Mouse (Mus musculus): ENCODE measurements at regions not wholly inside any gene's neighbourhood (a gene's known extent, or its start where the extent isn't known, plus 50 kb on each side); places are given as distances from the start of the nearest gene placed in this dataset.

- H3K4me2 ChIP-seq = no peak overlapping the region
- no peak for ATAC-seq
Observed at GRCm38 (mm10) chr8:31314692-31315358, 2113.7 kb upstream of the 5930422O12Rik start.

DNA sequence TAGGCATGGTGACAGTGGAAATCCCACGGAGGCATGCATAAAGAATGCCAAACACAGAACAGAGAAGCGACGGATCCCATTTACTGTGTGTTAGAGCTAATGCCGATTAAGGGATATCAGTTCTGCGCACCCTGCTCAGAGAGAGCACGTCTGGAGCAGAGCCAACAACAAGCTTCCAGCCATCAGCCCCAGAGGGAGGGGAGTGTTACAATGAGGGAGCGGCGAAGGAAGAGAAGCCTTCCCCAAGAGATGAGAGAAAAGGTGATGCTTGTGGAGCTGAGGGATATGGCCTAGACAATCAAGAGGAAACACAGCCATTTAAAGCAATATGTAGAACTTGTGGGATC lies 2113.2 kb upstream of the 5930422O12Rik start:
- ATAC-seq = no peak
- WGBS = 41% methylated on average over 8 of the region's 8 CpGs
- no peak overlapping the region for H3K4me2 ChIP-seq
- no peak overlapping the region for H3K9ac ChIP-seq
- H3K4me1 ChIP-seq = peaks cover 4% of the 10 kb centered on the region
- H3K4me3 ChIP-seq = no peak overlapping the region
- H3K27ac ChIP-seq = no peak overlapping the region
- no peaks in the 10 kb centered on the region for H3K9me3 ChIP-seq (replicated peaks)
- no peaks in the 10 kb centered on the region for H3K27me3 ChIP-seq
- H3K36me3 ChIP-seq (ENCODE audit: poor library complexity, severe bottlenecking) = no peaks in the 10 kb centered on the region

More at GRCm38 (mm10) chr8:31314692-31315358, 2113.7 kb upstream of the 5930422O12Rik start:
- 45% methylated on average over 5 of the region's 5 CpGs for WGBS
- no peaks in the 10 kb centered on the region for H3K27me3 ChIP-seq
- H3K4me3 ChIP-seq = no peak overlapping the region
- no peaks in the 10 kb centered on the region for H3K9me3 ChIP-seq (replicated peaks)
- H3K27ac ChIP-seq = no peak overlapping the region
- H3K9ac ChIP-seq = no peak overlapping the region
- H3K36me3 ChIP-seq (ENCODE audit: poor library complexity, severe bottlenecking) = no peaks in the 10 kb centered on the region
- H3K4me1 ChIP-seq = peaks cover 4% of the 10 kb centered on the region

GRCm38 (mm10) chr8:31333545-31334297 lies 2094.8 kb upstream of the 5930422O12Rik start:
- Histone ChIP-seq H3K4me2 (no peak overlapping the region), H3K9ac (no peak overlapping the region), H3K36me3 (ENCODE audit: poor library complexity, severe bottlenecking) (no peaks in the 10 kb centered on the region), H3K27me3 (no peaks in the 10 kb centered on the region), H3K4me3 (no peak overlapping the region), H3K4me1 (no peaks in the 10 kb centered on the region), H3K9me3 (replicated peaks) (no peaks in the 10 kb centered on the region), H3K27ac (no peak overlapping the region)
- ATAC-seq = no peak; the same call in 1 of the 2 replicates
- WGBS = 91% methylated on average over 7 of the region's 7 CpGs

GRCm38 (mm10) chr8:31348504-31348903 lies 2080.0 kb upstream of the 5930422O12Rik start:
- Histone ChIP-seq H3K4me1 (no peaks in the 10 kb centered on the region), H3K36me3 (ENCODE audit: poor library complexity, severe bottlenecking) (no peaks in the 10 kb centered on the region), H3K27me3 (no peaks in the 10 kb centered on the region), H3K4me2 (no peak overlapping the region), H3K4me3 (no peak overlapping the region), H3K9me3 (replicated peaks) (no peaks in the 10 kb centered on the region), H3K9ac (no peak overlapping the region), H3K27ac (no peak overlapping the region)
- ATAC-seq = no peak
- WGBS = 86% methylated on average over 4 of the region's 4 CpGs

GRCm38 (mm10) chr8:31369636-31370035 lies 2058.9 kb upstream of the 5930422O12Rik start:
- no peak for ATAC-seq

GRCm38 (mm10) chr8:31370137-31371010 lies 2058.1 kb upstream of the 5930422O12Rik start:
- Histone ChIP-seq H3K4me1 (peaks cover 12% of the 10 kb centered on the region), H3K4me3 (no peak overlapping the region), H3K27ac (no peak overlapping the region), H3K36me3 (ENCODE audit: poor library complexity, severe bottlenecking) (no peaks in the 10 kb centered on the region), H3K9me3 (replicated peaks) (no peaks in the 10 kb centered on the region), H3K4me2 (no peak overlapping the region), H3K9ac (no peak overlapping the region), H3K27me3 (no peaks in the 10 kb centered on the region)
- 40% methylated on average over 3 of the region's 3 CpGs for WGBS
- ATAC-seq = peak; percentile 45; the same call in 1 of the 2 replicates

More at GRCm38 (mm10) chr8:31369636-31370035, 2058.9 kb upstream of the 5930422O12Rik start:
- H3K36me3 ChIP-seq (ENCODE audit: poor library complexity, severe bottlenecking) = no peaks in the 10 kb centered on the region
- no peak overlapping the region for H3K9ac ChIP-seq
- 26% methylated on average over 5 of the region's 5 CpGs for WGBS
- H3K9me3 ChIP-seq (replicated peaks) = no peaks in the 10 kb centered on the region
- H3K4me1 ChIP-seq = peaks cover 12% of the 10 kb centered on the region
- H3K4me3 ChIP-seq = no peak overlapping the region
- no peak overlapping the region for H3K4me2 ChIP-seq
- H3K27me3 ChIP-seq = no peaks in the 10 kb centered on the region
- no peak overlapping the region for H3K27ac ChIP-seq

DNA sequence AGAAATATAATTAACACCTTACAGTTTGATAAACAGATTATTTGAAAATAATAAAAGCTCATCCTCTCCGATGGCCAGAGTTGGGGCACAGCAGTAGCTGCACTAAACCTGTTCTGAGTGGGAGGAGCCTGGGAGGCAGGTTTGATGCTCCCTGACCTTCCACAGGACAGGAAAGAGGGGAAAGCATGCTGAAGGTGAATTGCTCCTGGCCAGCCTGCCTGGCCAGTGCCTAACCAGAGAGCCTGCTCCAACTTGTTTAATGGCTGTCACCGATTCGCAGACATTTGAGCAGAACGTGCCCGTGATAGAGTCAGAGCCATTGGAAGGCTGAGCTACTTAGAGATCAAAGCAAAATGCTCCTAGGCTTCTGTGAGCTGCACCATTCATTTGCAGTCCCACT lies 2056.9 kb upstream of the 5930422O12Rik start:
- no peak for ATAC-seq
- H3K27ac ChIP-seq = no peak overlapping the region
- WGBS = 45% methylated on average over 5 of the region's 5 CpGs
- no peak overlapping the region for H3K4me2 ChIP-seq
- H3K27me3 ChIP-seq = no peaks in the 10 kb centered on the region
- H3K4me3 ChIP-seq = no peak overlapping the region
- H3K9me3 ChIP-seq (replicated peaks) = no peaks in the 10 kb centered on the region
- no peaks in the 10 kb centered on the region for H3K36me3 ChIP-seq (ENCODE audit: poor library complexity, severe bottlenecking)
- no peak overlapping the region for H3K9ac ChIP-seq
- H3K4me1 ChIP-seq = peaks cover 12% of the 10 kb centered on the region

DNA sequence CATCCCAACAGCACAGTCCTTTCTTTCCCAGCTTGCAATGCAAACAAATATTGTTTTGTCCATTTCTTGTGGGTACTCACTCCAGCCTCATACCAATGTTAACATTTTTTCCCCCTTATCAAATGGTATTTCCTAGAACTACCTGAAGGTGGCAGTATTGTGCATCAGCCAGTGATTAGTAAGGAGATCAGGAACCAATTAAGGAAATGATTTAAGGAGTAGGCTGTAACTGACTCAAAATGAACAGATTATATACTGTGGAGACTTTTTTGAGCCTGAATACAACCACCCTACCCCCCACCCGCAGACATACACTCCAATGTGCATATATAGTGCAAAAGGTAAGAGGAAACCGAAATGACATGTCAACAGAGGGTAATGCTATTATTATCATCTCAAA lies 2056.1 kb upstream of the 5930422O12Rik start:
- WGBS = 75% methylated on average over 2 of the region's 2 CpGs
- peaks cover 12% of the 10 kb centered on the region for H3K4me1 ChIP-seq
- no peaks in the 10 kb centered on the region for H3K36me3 ChIP-seq (ENCODE audit: poor library complexity, severe bottlenecking)
- H3K27ac ChIP-seq = no peak overlapping the region
- H3K4me2 ChIP-seq = no peak overlapping the region
- H3K9ac ChIP-seq = no peak overlapping the region
- no peaks in the 10 kb centered on the region for H3K27me3 ChIP-seq
- peak; percentile 55; the same call in 1 of the 2 replicates for ATAC-seq
- H3K9me3 ChIP-seq (replicated peaks) = no peaks in the 10 kb centered on the region
- H3K4me3 ChIP-seq = no peak overlapping the region

- no peak overlapping the region for H3K9ac ChIP-seq
- no peaks in the 10 kb centered on the region for H3K27me3 ChIP-seq
- H3K9me3 ChIP-seq (replicated peaks) = no peaks in the 10 kb centered on the region
- H3K4me3 ChIP-seq = no peak overlapping the region
- 81% methylated on average over 6 of the region's 6 CpGs for WGBS
- H3K36me3 ChIP-seq (ENCODE audit: poor library complexity, severe bottlenecking) = no peaks in the 10 kb centered on the region
- H3K27ac ChIP-seq = no peak overlapping the region
- no peak for ATAC-seq
- H3K4me2 ChIP-seq = no peak overlapping the region
- H3K4me1 ChIP-seq = peaks cover 12% of the 10 kb centered on the region
Observed at GRCm38 (mm10) chr8:31373140-31373787, 2055.2 kb upstream of the 5930422O12Rik start.

DNA sequence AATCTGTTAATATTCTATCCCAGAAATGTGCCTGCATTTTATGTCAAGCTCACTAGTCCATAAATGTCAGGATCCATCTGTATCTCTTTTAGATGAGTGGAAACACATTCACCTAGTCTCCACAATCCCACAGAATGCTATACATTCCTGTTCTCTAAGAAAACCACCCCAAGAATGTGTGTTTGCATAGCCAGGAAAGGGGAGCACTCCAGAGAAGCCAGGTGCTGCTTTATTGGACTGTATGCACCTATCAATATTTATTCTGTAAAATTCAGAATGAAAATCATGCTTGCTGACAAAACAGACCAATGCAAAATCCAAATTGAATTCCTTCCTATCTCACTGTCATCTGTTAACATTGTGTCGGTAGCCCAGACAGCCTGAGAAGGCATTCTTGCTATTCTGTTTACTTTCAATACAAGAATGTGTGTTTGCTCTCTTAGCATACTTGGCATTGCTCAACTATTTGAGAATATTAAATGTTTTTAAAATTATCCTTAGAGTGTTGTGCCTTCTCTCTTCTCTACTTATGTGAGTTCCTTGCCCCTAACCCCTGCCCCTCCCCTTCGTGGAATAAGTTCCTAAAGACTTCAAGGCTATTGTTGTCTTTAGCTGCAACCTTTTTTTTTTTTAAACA lies 2050.7 kb upstream of the 5930422O12Rik start:
- H3K27ac ChIP-seq = no peak overlapping the region
- no peak for ATAC-seq
- 91% methylated on average over 2 of the region's 2 CpGs for WGBS
- no peaks in the 10 kb centered on the region for H3K27me3 ChIP-seq
- no peak overlapping the region for H3K4me2 ChIP-seq
- H3K36me3 ChIP-seq (ENCODE audit: poor library complexity, severe bottlenecking) = no peaks in the 10 kb centered on the region
- H3K9ac ChIP-seq = no peak overlapping the region
- no peaks in the 10 kb centered on the region for H3K4me1 ChIP-seq
- no peak overlapping the region for H3K4me3 ChIP-seq
- H3K9me3 ChIP-seq (replicated peaks) = no peaks in the 10 kb centered on the region

DNA sequence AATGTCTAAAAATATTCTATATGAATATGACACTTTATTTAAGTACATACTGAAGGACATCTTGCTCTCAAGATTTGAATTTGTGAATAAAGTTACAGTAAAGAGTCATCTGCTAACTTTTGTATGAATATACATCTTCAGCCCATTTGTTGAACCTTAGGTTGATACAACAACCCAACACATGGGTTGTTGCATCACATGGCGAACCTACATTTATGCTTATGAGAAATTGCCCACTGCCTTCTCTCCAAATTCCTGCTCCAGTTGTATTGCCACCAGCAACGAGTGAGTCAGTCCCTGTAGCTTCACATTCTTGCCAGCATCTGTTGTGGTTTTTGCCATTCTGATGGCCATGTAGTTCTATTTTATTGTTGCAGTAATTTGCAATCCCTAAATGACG lies 2023.7 kb upstream of the 5930422O12Rik start:
- H3K4me2 ChIP-seq = no peak overlapping the region
- no peaks in the 10 kb centered on the region for H3K27me3 ChIP-seq
- no peak overlapping the region for H3K27ac ChIP-seq
- no peak for ATAC-seq
- WGBS = 87% methylated on average over 3 of the region's 3 CpGs
- H3K4me1 ChIP-seq = no peaks in the 10 kb centered on the region
- no peaks in the 10 kb centered on the region for H3K36me3 ChIP-seq (ENCODE audit: poor library complexity, severe bottlenecking)
- no peaks in the 10 kb centered on the region for H3K9me3 ChIP-seq (replicated peaks)
- no peak overlapping the region for H3K4me3 ChIP-seq
- no peak overlapping the region for H3K9ac ChIP-seq

Data from forebrain, embryonic 13.5 days (tissue).